Mouse (Mus musculus) cortical plate, adult 2 months (tissue): Measurements from ENCODE around the gene Gm10128.
"Not testable (repeated sequence)": the region's sequence is repeated elsewhere in the genome, so short reads cannot be mapped to it uniquely, and the experiment has no call there.

Experiments used
- CTCF ChIP-seq: fragments of 200-500 bp; IDR thresholded peaks from 2 replicates; pipeline ENCODE4 v1.5.1; 2011; ENCODE audit warnings: mild to moderate bottlenecking, control low read depth, low read length; ENCODE audit not compliant: insufficient read depth; ENCODE audit errors: extremely low read depth
- POLR2A ChIP-seq: fragments of 200-500 bp; IDR thresholded peaks from 2 replicates; pipeline ENCODE4 v1.6.1; 2011; ENCODE audit warnings: mild to moderate bottlenecking, low read length, control low read depth; ENCODE audit not compliant: insufficient read depth; ENCODE audit errors: extremely low read depth

GRCm38 (mm10) chr14:7657456-7657855 is 13.7 kb upstream of the Gm10128 start:
- TF ChIP-seq CTCF, POLR2A: not testable (repeated sequence)
